Mouse (Mus musculus): ENCODE data around the gene Prom2.

Prom2 gene

DNA sequence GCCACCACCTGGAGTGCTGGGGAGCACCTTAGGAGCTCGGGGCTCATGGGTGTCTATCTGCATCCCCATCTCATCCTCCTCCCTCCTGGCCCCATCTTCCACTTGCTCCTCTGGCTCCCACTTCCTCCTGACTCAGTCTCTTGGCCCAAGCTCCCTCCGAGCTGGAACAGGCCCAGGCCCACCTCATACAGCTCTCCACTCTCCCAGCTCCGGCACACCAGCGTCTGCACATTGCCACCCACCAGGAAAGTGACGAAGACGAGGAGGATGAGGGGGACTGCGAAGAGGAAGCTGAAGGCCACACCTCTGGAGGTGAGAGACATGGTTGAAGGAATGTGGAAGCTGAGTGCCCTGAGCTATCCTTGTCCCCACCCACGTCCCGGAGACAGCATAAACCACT is 5.9 kb downstream of the Prom2 start:
- CTCF ChIA-PET = no interaction called here
- POLR2A ChIA-PET = interaction anchor here in 1 of 4 experiments (0.5 kb wide), 1 partner anchor 501 kb away, joined by 3 read pairs; no protein-coding TSS in a partner anchor

- ChIA-PET POLR2A (interaction anchor here in 1 of 4 experiments (1.2 kb wide), 1 partner anchor 9 kb away, joined by 3 read pairs; the partner anchor contains the start of gene Prom2), CTCF (interaction anchor here in 2 of 4 experiments (0.8 to 1.2 kb wide), 3 partner anchors 25 to 152 kb away, joined by 3 to 4 read pairs (median 4); no protein-coding TSS in a partner anchor)
These were observed 8.9 kb downstream of the Prom2 start for GRCm38 (mm10) chr2:127532379-127532778.

GRCm38 (mm10) chr2:127531592-127531991 is 9.7 kb downstream of the Prom2 start:
- ChIA-PET POLR2A (interaction anchor here in 2 of 4 experiments (1.0 kb wide), 2 partner anchors 8 to 10 kb away, joined by 3 read pairs; partner anchors contain the start of gene Kcnip3 (in 1 of the 2)), CTCF (interaction anchor here in 1 of 4 experiments (0.9 to 1.1 kb wide), 2 partner anchors 24 to 152 kb away, joined by 3 to 4 read pairs; no protein-coding TSS in a partner anchor)

DNA sequence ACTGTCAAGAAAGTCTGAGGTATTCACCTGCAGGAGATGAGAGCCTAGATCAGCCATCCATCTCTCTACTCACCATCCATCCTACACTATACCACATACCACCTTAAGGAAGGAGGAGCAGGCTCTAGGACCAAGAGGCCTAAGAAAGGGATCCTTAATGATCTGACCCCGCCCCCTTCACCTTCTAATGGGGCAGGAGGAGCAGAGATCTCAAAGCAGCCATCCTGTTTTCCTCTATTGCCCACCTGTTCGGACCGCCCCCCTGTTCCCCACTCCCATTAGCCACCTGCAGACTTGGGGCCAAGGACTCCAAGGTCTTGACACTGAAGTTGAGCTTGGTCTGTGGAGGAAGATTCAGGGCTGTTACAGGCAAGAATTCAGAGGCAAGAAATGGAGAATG is 10.8 kb downstream of the Prom2 start:
- ChIA-PET CTCF (interaction anchor here in 2 of 4 experiments (0.6 to 1.1 kb wide), 4 partner anchors 9 to 154 kb away, joined by 3 to 4 read pairs (median 4); no protein-coding TSS in a partner anchor), POLR2A (interaction anchor here in 1 of 4 experiments (1.0 kb wide), 1 partner anchor 8 kb away, joined by 3 read pairs; the partner anchor contains the start of gene Kcnip3)

DNA sequence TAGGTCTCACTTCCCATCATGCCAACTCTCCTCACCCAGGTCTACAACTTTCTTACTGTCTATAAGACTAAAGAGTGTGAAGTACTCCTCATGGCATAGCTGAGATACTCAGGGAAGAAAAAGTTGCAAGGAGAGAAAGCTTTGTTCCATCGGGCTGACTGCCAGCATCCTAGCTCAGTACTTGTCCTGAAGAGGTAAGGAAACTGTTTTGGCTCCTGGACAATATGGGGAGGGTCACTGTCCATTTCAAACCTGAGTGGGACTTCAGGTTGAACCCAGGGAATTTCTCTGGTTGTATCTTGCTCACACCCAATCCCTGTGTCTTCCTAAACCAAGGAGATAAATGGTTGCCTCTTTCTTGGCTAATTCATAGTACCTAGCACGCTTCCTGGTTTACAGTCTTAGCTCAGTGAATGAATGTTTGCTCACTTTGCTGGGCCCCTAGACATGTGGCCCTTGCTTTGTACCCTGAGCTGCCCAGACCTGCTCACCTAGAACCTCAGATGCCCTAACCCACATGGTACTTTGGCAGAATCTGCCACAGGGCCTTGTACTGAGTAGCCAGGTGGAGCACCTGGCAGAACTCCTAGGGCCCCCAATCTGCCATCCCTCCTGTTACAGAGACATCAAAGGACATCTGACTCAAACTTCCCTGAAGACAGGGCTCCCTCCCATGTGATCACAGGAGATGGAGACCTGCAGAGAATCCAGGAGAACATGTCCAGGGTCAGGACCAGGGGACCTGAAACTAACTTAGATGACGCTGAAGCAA is 16.1 kb downstream of the Prom2 start:
- ChIA-PET POLR2A (interaction anchor here in 1 of 4 experiments (1.1 kb wide), 1 partner anchor 66 kb away, joined by 3 read pairs; no protein-coding TSS in a partner anchor), CTCF (interaction anchor here in 2 of 4 experiments (0.6 to 2.1 kb wide), 2 partner anchors 24 to 33 kb away, joined by 4 to 6 read pairs; no protein-coding TSS in a partner anchor)

- ChIA-PET CTCF (interaction anchor here in 3 of 4 experiments (0.6 to 2.1 kb wide), 3 partner anchors 23 to 35 kb away, joined by 3 to 6 read pairs (median 4); no protein-coding TSS in a partner anchor), POLR2A (interaction anchor here in 1 of 4 experiments (0.5 kb wide), 1 partner anchor 571 kb away, joined by 3 read pairs; no protein-coding TSS in a partner anchor)
These were observed 17.1 kb downstream of the Prom2 start for GRCm38 (mm10) chr2:127523950-127524729.

DNA sequence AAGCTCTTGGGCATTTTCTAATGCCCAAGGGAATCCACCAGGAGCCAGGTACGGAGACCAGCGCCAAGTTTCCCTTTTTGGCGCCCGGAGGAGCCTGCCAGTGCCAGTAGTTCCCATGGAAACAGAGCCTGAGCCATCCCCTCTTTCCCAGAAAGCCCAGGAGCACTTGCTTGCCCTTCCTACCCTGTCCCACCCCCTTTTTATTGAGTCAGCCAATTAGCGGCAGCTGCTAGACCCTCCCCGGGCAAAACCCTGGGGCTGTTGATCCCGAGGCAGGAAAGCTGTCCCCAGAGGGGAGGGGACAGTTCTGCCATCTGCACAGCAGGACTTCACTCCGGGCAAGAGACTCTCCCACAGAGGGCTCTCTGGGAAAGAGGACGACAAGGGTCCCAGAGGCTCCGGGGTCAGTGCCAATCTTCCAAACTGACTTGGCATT is 19.2 kb downstream of the Prom2 start, which contains the start of gene Kcnip3:
TSS of gene Kcnip3 (minus strand) at position 89 of the 436 bp plus-strand sequence.
- CTCF ChIA-PET = interaction anchor here in 2 of 4 experiments (0.7 to 1.5 kb wide), 3 partner anchors 14 to 537 kb away, joined by 3 to 6 read pairs (median 4); no protein-coding TSS in a partner anchor
- POLR2A ChIA-PET = interaction anchor here in 2 of 4 experiments (0.8 to 1.6 kb wide), 4 partner anchors 9 to 77 kb away, joined by 3 read pairs; no protein-coding TSS in a partner anchor

GRCm38 (mm10) chr2:127521172-127522005 is 19.9 kb downstream of the Prom2 start:
- ChIA-PET POLR2A (interaction anchor here in 2 of 4 experiments (0.8 to 1.6 kb wide), 4 partner anchors 10 to 68 kb away, joined by 3 read pairs; partner anchors contain the start of genes Mrps5 (in 1 of the 2) and Zfp661 (in 1 of the 2)), CTCF (interaction anchor here in 3 of 4 experiments (0.6 to 1.5 kb wide), 6 partner anchors 14 to 536 kb away, joined by 3 to 6 read pairs (median 3); no protein-coding TSS in a partner anchor)

GRCm38 (mm10) chr2:127520123-127520522 is 21.1 kb downstream of the Prom2 start:
- ChIA-PET CTCF (interaction anchor here in 2 of 4 experiments (1.0 to 1.3 kb wide), 2 partner anchors 11 to 19 kb away, joined by 3 to 4 read pairs; no protein-coding TSS in a partner anchor), POLR2A (interaction anchor here in 1 of 4 experiments (1.1 kb wide), 1 partner anchor 67 kb away, joined by 3 read pairs; the partner anchor contains the start of genes Mrps5 and Zfp661)

- ChIA-PET CTCF (interaction anchor here in 2 of 4 experiments (1.4 to 1.5 kb wide), 2 partner anchors 12 kb away, joined by 6 read pairs; no protein-coding TSS in a partner anchor), POLR2A (interaction anchor here in 1 of 4 experiments (0.5 to 1.1 kb wide), 2 partner anchors 9 to 14 kb away, joined by 3 to 4 read pairs; no protein-coding TSS in a partner anchor)
These were observed 22.0 kb downstream of the Prom2 start for GRCm38 (mm10) chr2:127519308-127519707.

DNA sequence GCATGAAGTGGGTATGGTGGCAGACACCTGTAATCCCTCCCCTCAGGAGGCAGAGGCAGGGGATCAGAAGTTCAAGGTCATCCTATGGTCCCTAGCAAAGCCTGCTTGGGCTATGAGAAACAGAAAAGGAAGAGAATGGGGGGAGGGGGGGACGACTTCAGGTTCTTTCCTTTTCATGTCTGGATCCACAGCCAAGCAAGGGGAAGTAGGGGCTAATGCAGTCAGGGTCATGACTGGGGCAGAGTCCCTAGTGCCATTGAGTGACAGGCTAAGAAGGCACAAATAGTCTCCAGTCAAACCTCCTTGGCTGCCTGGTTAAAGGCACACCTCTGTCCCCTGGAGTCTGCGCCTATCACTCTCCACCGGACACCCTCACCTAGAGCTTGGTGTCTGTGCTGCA is 22.4 kb downstream of the Prom2 start:
- CTCF ChIA-PET = interaction anchor here in 2 of 4 experiments (1.4 to 1.5 kb wide), 2 partner anchors 11 kb away, joined by 6 read pairs; no protein-coding TSS in a partner anchor
- POLR2A ChIA-PET = interaction anchor here in 1 of 4 experiments (1.1 kb wide), 1 partner anchor 9 kb away, joined by 3 read pairs; no protein-coding TSS in a partner anchor

DNA sequence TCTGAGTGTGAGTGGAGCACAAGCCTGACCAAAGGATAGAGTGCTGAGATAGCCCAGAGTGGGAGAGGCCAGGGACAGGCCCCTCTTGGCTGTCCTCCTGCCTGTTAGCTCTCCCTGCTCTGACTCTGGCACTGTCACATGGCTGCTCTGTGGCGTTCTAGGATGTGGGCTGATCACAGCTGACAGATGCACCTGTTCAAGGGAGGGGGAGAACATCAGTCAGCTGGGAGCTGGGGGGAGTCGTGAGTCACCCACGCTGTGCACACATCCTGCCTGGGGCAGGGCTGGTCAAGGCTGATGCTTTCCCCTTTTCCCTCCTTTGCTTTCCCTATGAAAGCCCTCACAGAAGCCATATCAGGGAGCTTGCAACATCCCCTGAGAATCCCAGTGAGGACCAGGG is 23.0 kb downstream of the Prom2 start:
- POLR2A ChIA-PET = interaction anchor here in 2 of 4 experiments (0.6 to 1.2 kb wide), 3 partner anchors 10 to 61 kb away, joined by 3 read pairs; no protein-coding TSS in a partner anchor
- CTCF ChIA-PET = interaction anchor here in 2 of 4 experiments (1.1 to 1.5 kb wide), 3 partner anchors 11 to 17 kb away, joined by 5 to 6 read pairs (median 6); no protein-coding TSS in a partner anchor

DNA sequence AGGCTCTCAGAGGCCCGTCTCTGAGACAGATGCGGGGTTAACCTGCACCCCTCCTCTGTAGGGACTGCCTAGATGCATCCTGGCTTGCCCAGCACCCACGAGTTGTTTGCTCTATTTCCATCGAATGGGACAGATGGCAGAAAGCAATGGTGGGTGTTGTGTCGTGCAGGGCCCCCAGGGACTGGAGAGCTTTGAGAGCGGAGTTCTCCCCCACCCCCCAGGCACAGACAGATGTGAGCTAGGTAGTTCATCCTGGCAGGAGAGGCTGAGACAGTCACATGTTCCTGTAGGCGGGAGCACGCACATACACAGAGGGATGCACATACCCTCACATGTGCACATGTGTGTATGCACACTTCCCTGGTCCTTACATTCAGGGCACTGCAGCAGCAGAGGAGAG is 24.2 kb downstream of the Prom2 start:
- ChIA-PET POLR2A (interaction anchor here in 1 of 4 experiments (0.8 kb wide), 1 partner anchor 10 kb away, joined by 4 read pairs; no protein-coding TSS in a partner anchor), CTCF (interaction anchor here in 1 of 4 experiments (1.2 kb wide), 1 partner anchor 10 kb away, joined by 4 read pairs; no protein-coding TSS in a partner anchor)

DNA sequence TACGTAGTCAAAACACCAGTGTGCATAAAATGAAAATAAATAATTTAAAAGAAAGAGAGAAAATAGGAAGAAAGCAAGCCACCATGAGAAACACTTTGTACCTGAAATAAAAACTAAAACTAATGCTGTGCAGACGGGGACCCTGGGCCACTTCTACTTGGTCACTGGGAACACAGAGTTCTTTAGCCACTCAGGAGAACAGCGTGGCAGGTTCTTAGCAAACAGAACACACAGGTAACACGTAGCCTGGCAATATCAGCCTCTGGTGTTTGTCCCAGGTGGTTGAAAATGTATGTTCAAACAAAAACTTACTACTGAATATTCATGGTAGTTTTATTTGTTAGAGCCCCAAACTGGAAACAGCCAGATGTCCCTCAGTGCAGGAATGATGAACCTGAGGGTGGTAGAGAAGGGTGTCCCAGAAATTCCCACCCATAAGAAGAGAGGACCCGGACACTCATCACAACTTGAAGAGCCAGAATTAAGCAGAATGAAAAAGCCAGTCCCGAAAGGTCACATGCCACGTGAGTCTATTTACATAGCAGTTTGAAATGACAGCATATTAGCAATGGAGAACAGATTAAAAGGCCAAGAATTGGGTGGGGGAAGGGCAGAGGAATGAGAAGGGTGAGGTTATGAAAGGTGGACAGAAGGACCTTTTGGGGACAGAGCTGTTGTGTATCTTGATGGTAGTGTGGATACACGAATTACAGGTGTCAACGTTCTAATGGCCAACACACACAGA is 26.7 kb downstream of the Prom2 start:
- POLR2A ChIA-PET = interaction anchor here in 1 of 4 experiments (0.7 kb wide), 1 partner anchor 44 kb away, joined by 3 read pairs; no protein-coding TSS in a partner anchor
- CTCF ChIA-PET = interaction anchor here in 1 of 4 experiments (0.6 kb wide), 1 partner anchor 14 kb away, joined by 4 read pairs; no protein-coding TSS in a partner anchor

DNA sequence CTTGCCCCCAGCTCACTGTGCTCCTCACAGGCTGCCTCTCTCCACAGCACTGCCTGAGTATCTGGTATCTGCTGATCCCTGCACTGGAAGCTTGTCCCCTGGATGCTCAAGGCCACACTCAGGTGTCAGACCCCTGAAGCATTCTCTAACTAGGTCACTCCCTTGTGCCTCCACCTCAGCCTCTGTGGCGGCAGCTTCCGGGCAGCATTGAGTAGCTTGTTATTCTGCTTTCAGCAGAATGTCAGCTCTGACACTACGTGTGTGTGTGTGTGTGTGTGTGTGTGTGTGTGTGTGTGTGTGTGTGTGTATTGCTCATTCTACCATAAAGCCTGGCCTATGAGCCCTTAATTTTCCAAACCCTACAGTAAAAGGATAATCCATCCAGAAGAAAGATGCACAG is 28.0 kb downstream of the Prom2 start:
- CTCF ChIA-PET = interaction anchor here in 2 of 4 experiments (0.6 kb wide), 2 partner anchors 12 to 38 kb away, joined by 3 read pairs; no protein-coding TSS in a partner anchor

GRCm38 (mm10) chr2:127511426-127511825 is 29.8 kb downstream of the Prom2 start:
- ChIA-PET POLR2A (no interaction called here), CTCF (interaction anchor here in 2 of 4 experiments (1.0 to 2.4 kb wide), 3 partner anchors 10 to 47 kb away, joined by 5 to 8 read pairs (median 8); no protein-coding TSS in a partner anchor)

More for the DNA sequence above, 28.0 kb downstream of the Prom2 start:
- POLR2A ChIA-PET = no interaction called here

Data from embryonic stem cell, embryonic (primary cell).